Mouse (Mus musculus): Measurements from ENCODE around the gene Prn. TPM values are rescaled to one million over a fixed set of nuclear protein-coding genes. Genes with fewer than 3 reads are reported as not detected.

The Prn gene
- polyA plus RNA-seq (2017; shearing (Covaris generic)): not detected

GRCm38 (mm10) chr2:131909683-131910572 is at the start of gene Prn, which contains the start of gene Prnp:
Gene Prn (plus strand): TSS chr2:131909957.
Gene Prnp (plus strand): TSS chr2:131909928.

GRCm38 (mm10) chr2:131950598-131951095 is 40.9 kb downstream of the Prn start, which contains the start of gene Prnd:
Gene Prnd (plus strand): TSS chr2:131950861.

Other genes starting within 250 kb of the Prn start
- gene Erv3, start 50.2 kb upstream of the Prn start, polyA plus RNA-seq (2017; shearing (Covaris generic)): not detected
- gene Prnp, start within 50 bp of the Prn start, polyA plus RNA-seq (2017; shearing (Covaris generic)): 33.0 TPM
- gene Prnd, start 40.9 kb downstream of the Prn start, polyA plus RNA-seq (2017; shearing (Covaris generic)): 0.23 TPM
- gene Rassf2, start 120.3 kb downstream of the Prn start, polyA plus RNA-seq (2017; shearing (Covaris generic)): 97.5 TPM
- 34.7 TPM for gene Slc23a2, start 235.2 kb downstream of the Prn start, polyA plus RNA-seq (2017; shearing (Covaris generic))

All from activated CD4-positive, CD25-positive, alpha-beta regulatory T cell, adult 9 weeks (primary cell).